Mouse (Mus musculus): Measurements from ENCODE around the gene Foxc2. TPM values are rescaled to one million over a fixed set of nuclear protein-coding genes. Genes with fewer than 3 reads are reported as not detected.

Gene Foxc2
- polyA plus RNA-seq, 1 experiment from 2014 or later = 1.7 TPM

DNA sequence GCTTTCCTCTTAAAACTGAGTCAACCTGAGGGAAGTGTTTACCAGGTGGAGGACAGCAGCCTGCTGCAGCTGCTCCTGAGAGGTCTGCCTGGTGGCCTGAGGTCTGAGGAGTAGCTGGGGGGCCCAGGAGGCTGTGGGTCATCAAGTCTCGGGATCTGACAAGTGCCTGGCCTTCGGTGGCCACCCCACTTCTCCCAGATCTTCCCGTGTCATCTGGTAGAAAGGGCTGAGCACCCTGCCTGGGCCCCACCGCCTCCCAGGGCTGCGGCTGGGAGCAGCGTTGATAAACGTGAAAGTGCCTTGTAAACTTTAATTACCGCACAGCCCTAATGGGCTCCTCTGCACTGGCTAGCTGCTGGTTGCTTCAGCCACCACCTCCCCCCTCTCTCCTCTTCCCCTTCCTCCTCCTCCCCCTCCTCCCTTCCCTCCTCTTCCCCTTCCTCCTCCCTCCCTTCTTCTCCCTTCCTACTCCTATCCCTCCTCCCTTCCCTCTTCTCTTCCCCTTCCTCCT lies 32.7 kb downstream of the Foxc2 start:
- H3K27ac ChIP-seq (ENCODE audit: low read length) = no peak overlapping the region
- WGBS = 51% methylated on average over 8 of the region's 8 CpGs
- no peak overlapping the region for H3K9ac ChIP-seq (ENCODE audit: low read depth, low read length)
- H3K4me1 ChIP-seq (ENCODE audit: control insufficient read depth, insufficient read depth, low read length) = no peaks in the 10 kb centered on the region
- H3K4me2 ChIP-seq (ENCODE audit: low read length) = no peak overlapping the region
- H3K9me3 ChIP-seq (replicated peaks; ENCODE audit: control insufficient read depth, low read length, poor library complexity, severe bottlenecking) = no peaks in the 10 kb centered on the region
- ATAC-seq = no peak
- no peak overlapping the region for H3K4me3 ChIP-seq (ENCODE audit: low read depth, low read length)
- no peaks in the 10 kb centered on the region for H3K36me3 ChIP-seq (ENCODE audit: control insufficient read depth, insufficient read depth, low read length)
- H3K27me3 ChIP-seq (ENCODE audit: control insufficient read depth, insufficient read depth, low read depth, low read length) = no peaks in the 10 kb centered on the region; the same call in 1 of the 2 replicates

DNA sequence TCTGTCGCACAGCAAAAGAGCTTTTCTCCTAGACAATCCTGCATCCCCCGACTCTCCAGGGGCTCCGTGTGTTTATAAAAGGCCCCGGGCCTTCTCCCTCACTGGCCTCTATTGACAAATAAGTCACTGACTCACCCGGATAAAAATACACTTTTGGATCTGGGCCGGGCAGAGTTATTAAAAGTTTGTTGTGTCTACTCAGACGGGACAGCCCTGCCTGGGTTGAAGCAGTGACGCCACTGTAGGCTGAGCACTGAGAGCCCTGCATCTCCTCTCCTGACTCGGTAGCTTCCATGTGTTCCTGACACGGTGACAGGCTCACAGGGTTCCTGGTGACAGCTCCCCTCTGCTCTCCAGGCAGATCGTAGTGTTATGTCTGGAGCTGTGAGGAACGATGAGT lies 36.4 kb downstream of the Foxc2 start:
- no peak overlapping the region for H3K4me2 ChIP-seq (ENCODE audit: low read length)
- H3K9ac ChIP-seq (ENCODE audit: low read depth, low read length) = no peak overlapping the region
- H3K27me3 ChIP-seq (ENCODE audit: control insufficient read depth, insufficient read depth, low read depth, low read length) = no peaks in the 10 kb centered on the region; the same call in 1 of the 2 replicates
- WGBS = 70% methylated on average over 12 of the region's 12 CpGs
- no peak overlapping the region for H3K4me3 ChIP-seq (ENCODE audit: low read depth, low read length)
- no peaks in the 10 kb centered on the region for H3K36me3 ChIP-seq (ENCODE audit: control insufficient read depth, insufficient read depth, low read length)
- no peak overlapping the region for H3K27ac ChIP-seq (ENCODE audit: low read length)
- no peaks in the 10 kb centered on the region for H3K4me1 ChIP-seq (ENCODE audit: control insufficient read depth, insufficient read depth, low read length)
- ATAC-seq = no peak
- H3K9me3 ChIP-seq (replicated peaks; ENCODE audit: control insufficient read depth, low read length, poor library complexity, severe bottlenecking) = no peaks in the 10 kb centered on the region

DNA sequence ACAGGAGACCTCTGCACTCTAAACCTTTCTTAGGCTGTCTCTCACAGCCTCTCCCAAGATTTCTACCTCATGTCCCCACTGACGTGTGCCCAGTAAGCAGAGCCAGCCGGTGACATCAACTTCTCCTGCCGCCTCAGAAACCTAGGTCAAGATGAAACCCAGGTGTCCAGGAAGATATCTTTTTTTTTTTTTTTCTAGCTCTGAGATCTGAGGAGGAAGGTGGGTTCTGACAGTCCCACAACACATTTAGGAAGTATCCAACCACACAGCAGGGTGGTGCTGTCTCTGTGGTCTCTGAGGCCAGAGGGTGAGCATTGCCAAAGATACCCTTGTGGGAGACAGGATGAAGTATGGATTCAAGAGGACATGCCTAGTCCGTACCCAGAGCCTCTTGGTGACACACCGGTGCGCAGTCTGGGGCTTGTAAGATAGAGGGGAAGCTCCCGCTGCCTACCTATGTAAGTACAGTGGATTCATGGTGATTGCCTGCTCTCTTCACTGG lies 41.1 kb downstream of the Foxc2 start:
- WGBS = 93% methylated on average over 7 of the region's 7 CpGs
- no peak overlapping the region for H3K4me3 ChIP-seq (ENCODE audit: low read depth, low read length)
- no peaks in the 10 kb centered on the region for H3K27me3 ChIP-seq (ENCODE audit: control insufficient read depth, insufficient read depth, low read depth, low read length)
- no peaks in the 10 kb centered on the region for H3K9me3 ChIP-seq (replicated peaks; ENCODE audit: control insufficient read depth, low read length, poor library complexity, severe bottlenecking)
- no peak overlapping the region for H3K9ac ChIP-seq (ENCODE audit: low read depth, low read length)
- no peak overlapping the region for H3K4me2 ChIP-seq (ENCODE audit: low read length)
- no peak for ATAC-seq
- H3K4me1 ChIP-seq (ENCODE audit: control insufficient read depth, insufficient read depth, low read length) = no peaks in the 10 kb centered on the region
- H3K27ac ChIP-seq (ENCODE audit: low read length) = no peak overlapping the region
- H3K36me3 ChIP-seq (ENCODE audit: control insufficient read depth, insufficient read depth, low read length) = no peaks in the 10 kb centered on the region

DNA sequence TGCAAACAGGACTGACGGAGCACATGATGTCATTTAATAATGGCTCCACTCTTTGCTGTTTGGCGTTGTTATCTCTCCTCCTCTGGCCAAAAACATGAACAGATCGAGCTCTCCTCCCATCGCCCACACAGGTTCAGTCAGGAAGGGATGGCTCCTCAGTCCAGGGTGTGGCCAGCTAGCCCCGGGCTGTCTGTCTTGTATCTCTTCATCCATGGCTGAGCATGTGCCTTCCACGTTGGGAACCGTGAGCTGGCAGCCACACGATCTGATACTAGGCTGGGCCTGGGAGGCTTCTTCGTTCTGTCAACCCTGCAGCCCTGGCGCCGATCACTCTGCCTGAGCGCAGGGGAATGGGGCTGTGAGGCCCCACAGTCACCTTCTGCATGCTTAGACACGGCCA lies 42.8 kb downstream of the Foxc2 start:
- Histone ChIP-seq H3K9me3 (replicated peaks; ENCODE audit: control insufficient read depth, low read length, poor library complexity, severe bottlenecking) (no peaks in the 10 kb centered on the region), H3K36me3 (ENCODE audit: control insufficient read depth, insufficient read depth, low read length) (no peaks in the 10 kb centered on the region), H3K4me2 (ENCODE audit: low read length) (no peak overlapping the region), H3K4me1 (ENCODE audit: control insufficient read depth, insufficient read depth, low read length) (no peaks in the 10 kb centered on the region), H3K27me3 (ENCODE audit: control insufficient read depth, insufficient read depth, low read depth, low read length) (no peaks in the 10 kb centered on the region), H3K27ac (ENCODE audit: low read length) (no peak overlapping the region), H3K4me3 (ENCODE audit: low read depth, low read length) (no peak overlapping the region), H3K9ac (ENCODE audit: low read depth, low read length) (no peak overlapping the region)
- WGBS = 81% methylated on average over 13 of the region's 13 CpGs
- no peak for ATAC-seq

DNA sequence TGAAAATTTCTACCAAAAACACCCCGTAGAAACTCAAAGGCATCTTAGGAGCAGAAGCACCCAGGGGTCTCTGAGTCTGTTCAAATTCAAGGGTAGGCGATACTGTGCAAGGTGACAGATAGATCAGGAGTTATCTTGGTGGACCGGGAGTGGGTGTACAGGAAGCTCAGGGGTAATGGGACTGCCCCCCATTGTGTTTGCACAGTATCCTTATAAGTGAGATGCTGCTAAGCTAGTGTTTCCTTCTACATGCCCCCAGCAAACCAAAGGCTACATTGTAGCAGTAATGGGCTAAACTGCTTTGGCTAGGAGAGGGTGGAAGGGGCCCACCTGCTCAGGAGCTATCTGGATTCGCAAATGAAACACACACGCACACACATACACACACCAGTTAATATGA lies 45.5 kb downstream of the Foxc2 start:
- no peak overlapping the region for H3K4me2 ChIP-seq (ENCODE audit: low read length)
- no peak for ATAC-seq
- no peaks in the 10 kb centered on the region for H3K4me1 ChIP-seq (ENCODE audit: control insufficient read depth, insufficient read depth, low read length)
- H3K4me3 ChIP-seq (ENCODE audit: low read depth, low read length) = no peak overlapping the region
- no peaks in the 10 kb centered on the region for H3K36me3 ChIP-seq (ENCODE audit: control insufficient read depth, insufficient read depth, low read length)
- no peak overlapping the region for H3K9ac ChIP-seq (ENCODE audit: low read depth, low read length)
- no peak overlapping the region for H3K27ac ChIP-seq (ENCODE audit: low read length)
- 90% methylated on average over 5 of the region's 5 CpGs for WGBS
- H3K27me3 ChIP-seq (ENCODE audit: control insufficient read depth, insufficient read depth, low read depth, low read length) = no peaks in the 10 kb centered on the region
- H3K9me3 ChIP-seq (replicated peaks; ENCODE audit: control insufficient read depth, low read length, poor library complexity, severe bottlenecking) = no peaks in the 10 kb centered on the region

DNA sequence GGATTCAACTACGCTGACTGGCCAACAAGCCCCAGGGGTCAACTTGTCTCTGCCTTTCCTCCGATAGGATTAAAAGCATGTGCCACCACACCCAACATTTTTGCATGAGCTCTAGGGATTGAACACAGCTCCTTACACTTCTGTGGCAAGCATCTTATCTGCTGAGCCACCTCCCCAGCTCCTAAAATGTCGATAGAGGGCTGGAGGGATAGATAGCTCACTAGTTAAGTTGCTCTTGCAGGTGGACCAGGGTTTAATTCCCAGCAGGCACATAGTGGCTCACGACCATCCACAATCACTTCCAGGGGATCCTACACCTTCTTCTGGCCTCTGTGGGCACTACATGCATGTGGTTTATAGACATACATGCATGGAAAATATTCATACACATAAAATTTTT lies 46.4 kb downstream of the Foxc2 start:
- H3K4me3 ChIP-seq (ENCODE audit: low read depth, low read length) = no peak overlapping the region
- no peaks in the 10 kb centered on the region for H3K4me1 ChIP-seq (ENCODE audit: control insufficient read depth, insufficient read depth, low read length)
- no peaks in the 10 kb centered on the region for H3K27me3 ChIP-seq (ENCODE audit: control insufficient read depth, insufficient read depth, low read depth, low read length)
- no peaks in the 10 kb centered on the region for H3K9me3 ChIP-seq (replicated peaks; ENCODE audit: control insufficient read depth, low read length, poor library complexity, severe bottlenecking)
- H3K36me3 ChIP-seq (ENCODE audit: control insufficient read depth, insufficient read depth, low read length) = no peaks in the 10 kb centered on the region
- no peak overlapping the region for H3K27ac ChIP-seq (ENCODE audit: low read length)
- H3K4me2 ChIP-seq (ENCODE audit: low read length) = no peak overlapping the region
- ATAC-seq = no peak
- H3K9ac ChIP-seq (ENCODE audit: low read depth, low read length) = no peak overlapping the region
- WGBS = 73% methylated on average over 4 of the region's 4 CpGs

DNA sequence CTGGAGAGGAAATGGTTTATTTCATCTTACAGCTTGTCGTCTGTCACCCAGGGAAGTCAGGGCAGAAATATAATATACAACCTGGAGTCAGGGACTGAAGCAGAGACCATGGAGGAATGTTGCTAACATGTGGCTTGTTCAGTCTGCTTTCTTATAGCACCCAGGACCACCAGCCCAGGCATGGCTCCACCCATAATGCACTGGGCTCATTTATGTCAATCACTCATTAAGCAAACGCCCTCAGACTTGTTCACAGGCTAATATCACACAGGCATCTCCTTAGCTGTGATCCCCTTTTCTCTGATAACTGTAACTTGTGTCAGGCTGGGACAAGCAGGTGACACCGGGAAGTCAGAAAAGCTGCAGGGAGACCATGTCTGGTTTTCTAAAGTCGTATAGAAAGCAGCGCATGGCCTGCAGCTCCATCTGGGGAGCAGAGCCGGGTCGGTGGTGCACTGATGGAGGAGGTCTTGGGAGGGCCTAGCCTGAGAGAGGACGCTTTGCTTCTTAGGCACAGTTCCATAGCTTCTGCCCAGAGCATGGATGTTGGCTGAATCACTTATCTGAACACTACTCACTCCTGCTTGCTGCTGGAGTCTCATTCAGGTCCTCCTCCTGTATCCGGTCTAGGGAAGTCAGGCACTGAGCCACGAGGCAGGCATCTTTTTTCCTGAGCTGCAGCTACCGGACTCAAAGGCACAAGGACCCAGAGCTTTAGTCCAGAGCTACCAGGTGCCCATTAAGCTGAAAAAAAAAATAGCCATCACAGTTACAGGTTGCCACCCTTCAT lies 47.1 kb downstream of the Foxc2 start:
- no peak overlapping the region for H3K4me2 ChIP-seq (ENCODE audit: low read length)
- H3K36me3 ChIP-seq (ENCODE audit: control insufficient read depth, insufficient read depth, low read length) = no peaks in the 10 kb centered on the region
- WGBS = 79% methylated on average over 11 of the region's 11 CpGs
- no peaks in the 10 kb centered on the region for H3K4me1 ChIP-seq (ENCODE audit: control insufficient read depth, insufficient read depth, low read length)
- ATAC-seq = no peak
- no peak overlapping the region for H3K27ac ChIP-seq (ENCODE audit: low read length)
- no peaks in the 10 kb centered on the region for H3K9me3 ChIP-seq (replicated peaks; ENCODE audit: control insufficient read depth, low read length, poor library complexity, severe bottlenecking)
- H3K9ac ChIP-seq (ENCODE audit: low read depth, low read length) = no peak overlapping the region
- H3K4me3 ChIP-seq (ENCODE audit: low read depth, low read length) = no peak overlapping the region
- no peaks in the 10 kb centered on the region for H3K27me3 ChIP-seq (ENCODE audit: control insufficient read depth, insufficient read depth, low read depth, low read length)

DNA sequence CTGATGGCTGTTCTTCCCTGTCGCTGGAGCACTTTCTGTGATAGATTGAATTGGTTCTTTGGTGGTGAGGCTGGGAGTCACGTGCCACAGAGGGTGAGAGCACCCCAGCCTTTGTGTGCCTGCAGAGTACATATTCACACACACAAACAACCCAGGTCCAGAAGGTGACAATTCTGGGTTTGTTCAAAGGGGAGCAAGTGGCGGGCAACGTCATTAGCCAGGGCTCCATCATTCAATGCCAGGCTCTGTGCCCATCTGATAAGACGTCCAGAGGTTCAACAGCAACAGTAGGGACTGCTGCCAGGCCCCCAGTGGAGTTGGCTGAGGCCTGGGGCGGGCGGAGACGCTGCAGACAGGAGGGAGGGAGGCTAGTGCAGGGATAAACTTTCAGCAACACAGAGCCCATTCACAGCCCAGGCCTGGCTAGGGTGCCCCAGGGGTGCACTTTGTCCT lies 48.1 kb downstream of the Foxc2 start:
- Histone ChIP-seq H3K9ac (ENCODE audit: low read depth, low read length) (no peak overlapping the region), H3K4me3 (ENCODE audit: low read depth, low read length) (no peak overlapping the region), H3K27ac (ENCODE audit: low read length) (no peak overlapping the region), H3K36me3 (ENCODE audit: control insufficient read depth, insufficient read depth, low read length) (no peaks in the 10 kb centered on the region), H3K4me1 (ENCODE audit: control insufficient read depth, insufficient read depth, low read length) (no peaks in the 10 kb centered on the region), H3K4me2 (ENCODE audit: low read length) (no peak overlapping the region), H3K27me3 (ENCODE audit: control insufficient read depth, insufficient read depth, low read depth, low read length) (no peaks in the 10 kb centered on the region), H3K9me3 (replicated peaks; ENCODE audit: control insufficient read depth, low read length, poor library complexity, severe bottlenecking) (no peaks in the 10 kb centered on the region)
- whole genome bisulfite sequencing = 58% methylated on average over 8 of the region's 8 CpGs
- no peak for ATAC-seq

DNA sequence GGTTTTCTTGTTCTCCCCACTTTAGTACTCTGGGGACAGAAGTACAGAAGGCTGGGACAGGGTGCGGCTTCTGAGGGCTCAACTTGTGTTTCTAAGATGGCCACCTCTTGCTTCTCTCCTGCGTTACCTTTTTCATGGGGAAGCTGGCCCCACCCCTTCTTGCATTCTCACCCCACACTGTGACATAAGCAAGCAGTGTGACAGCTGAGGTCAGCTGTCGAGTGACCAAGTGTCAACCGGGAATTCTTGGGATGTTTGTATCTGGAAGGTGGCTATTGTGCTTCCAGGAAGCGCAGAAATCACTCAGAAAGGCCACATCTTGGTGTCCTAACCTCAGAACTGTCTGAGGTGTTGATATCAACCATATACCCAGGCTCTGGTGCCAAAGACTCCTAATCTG lies 52.1 kb downstream of the Foxc2 start:
- no peak overlapping the region for H3K4me3 ChIP-seq (ENCODE audit: low read depth, low read length)
- no peak for ATAC-seq
- no peak overlapping the region for H3K9ac ChIP-seq (ENCODE audit: low read depth, low read length)
- no peaks in the 10 kb centered on the region for H3K27me3 ChIP-seq (ENCODE audit: control insufficient read depth, insufficient read depth, low read depth, low read length)
- no peak overlapping the region for H3K27ac ChIP-seq (ENCODE audit: low read length)
- no peaks in the 10 kb centered on the region for H3K9me3 ChIP-seq (replicated peaks; ENCODE audit: control insufficient read depth, low read length, poor library complexity, severe bottlenecking)
- H3K36me3 ChIP-seq (ENCODE audit: control insufficient read depth, insufficient read depth, low read length) = no peaks in the 10 kb centered on the region
- 81% methylated on average over 5 of the region's 5 CpGs for WGBS
- H3K4me2 ChIP-seq (ENCODE audit: low read length) = no peak overlapping the region
- H3K4me1 ChIP-seq (ENCODE audit: control insufficient read depth, insufficient read depth, low read length) = no peaks in the 10 kb centered on the region
